Mouse (Mus musculus) E14TG2a.4 (cell line): Measurements from ENCODE around the gene Dnttip2.

Experiments used
- CTCF ChIP-seq: conservative IDR thresholded peaks from 2 replicates; pipeline ENCODE4 v1.5.1; 2014; ENCODE audit warnings: low read length
- NANOG ChIP-seq: IDR thresholded peaks from 2 replicates; pipeline ENCODE4 v1.6.1; 2014; ENCODE audit warnings: borderline replicate concordance, low read length, mixed read lengths

- TF ChIP-seq CTCF (no peak), NANOG (no peak)
Measured at GRCm38 (mm10) chr3:122293954-122294850, 20.0 kb downstream of the Dnttip2 start, which contains the start of gene Bcar3.
